Mouse (Mus musculus): ENCODE measurements around the gene Rxrb.
A peak's percentile ranks its signal among the peaks of the same experiment; 100 is the strongest.
"Not testable (repeated sequence)": the region's sequence is repeated elsewhere in the genome, so short reads cannot be mapped to it uniquely, and the experiment has no call there.

Rxrb gene

GRCm38 (mm10) chr17:34031465-34032173 lies at the start of gene Rxrb, which contains the start of gene Slc39a7:
Gene Rxrb, plus strand, starts transcription at chr17:34031812.
Gene Slc39a7, minus strand, starts transcription at chr17:34031682.
- DNase-seq (ENCODE audit: low spot score in 2 of 2) = peak; percentile 90 to 97

- peak in 1 of 2 experiments; percentile 54 for DNase-seq (ENCODE audit: low spot score in 2 of 2)
Measured at GRCm38 (mm10) chr17:33982136-33982535, 49.5 kb upstream of the Rxrb start.

- no peak for DNase-seq (ENCODE audit: low spot score in 2 of 2)
Measured at GRCm38 (mm10) chr17:33991788-33992664, 39.6 kb upstream of the Rxrb start.

GRCm38 (mm10) chr17:33994959-33995358 lies 36.7 kb upstream of the Rxrb start:
- DNase-seq (ENCODE audit: low spot score in 2 of 2) = no peak

GRCm38 (mm10) chr17:33995651-33996050 lies 36.0 kb upstream of the Rxrb start:
- DNase-seq (ENCODE audit: low spot score in 2 of 2) = no peak

- not testable (repeated sequence) for DNase-seq (ENCODE audit: low spot score in 2 of 2)
Measured at GRCm38 (mm10) chr17:33997025-33997424, 34.6 kb upstream of the Rxrb start.

GRCm38 (mm10) chr17:33998697-33999096 lies 32.9 kb upstream of the Rxrb start:
- not testable (repeated sequence) for DNase-seq (ENCODE audit: low spot score in 2 of 2)

- no peak for DNase-seq (ENCODE audit: low spot score in 2 of 2)
Measured at GRCm38 (mm10) chr17:33999341-34000149, 32.1 kb upstream of the Rxrb start.

GRCm38 (mm10) chr17:34000150-34000537 lies 31.5 kb upstream of the Rxrb start, which contains the start of gene H2-K1:
Gene H2-K1, minus strand, starts transcription at chr17:34000347.
- DNase-seq (ENCODE audit: low spot score in 2 of 2) = peak; percentile 40 to 47

GRCm38 (mm10) chr17:34000796-34001195 lies 30.8 kb upstream of the Rxrb start:
- DNase-seq (ENCODE audit: low spot score in 2 of 2) = not testable (repeated sequence)

GRCm38 (mm10) chr17:34003426-34003825 lies 28.2 kb upstream of the Rxrb start:
- DNase-seq (ENCODE audit: low spot score in 2 of 2) = peak in 1 of 2 experiments; percentile 15

- no peak for DNase-seq (ENCODE audit: low spot score in 2 of 2)
Measured at GRCm38 (mm10) chr17:34006570-34006969, 25.0 kb upstream of the Rxrb start.

- no peak for DNase-seq (ENCODE audit: low spot score in 2 of 2)
Measured at GRCm38 (mm10) chr17:34010156-34010555, 21.5 kb upstream of the Rxrb start.

GRCm38 (mm10) chr17:34013436-34013835 lies 18.2 kb upstream of the Rxrb start:
- DNase-seq (ENCODE audit: low spot score in 2 of 2) = no peak

GRCm38 (mm10) chr17:34021539-34022413 lies 9.8 kb upstream of the Rxrb start:
- DNase-seq (ENCODE audit: low spot score in 2 of 2) = no peak

GRCm38 (mm10) chr17:34022414-34022783 lies 9.2 kb upstream of the Rxrb start:
- no peak for DNase-seq (ENCODE audit: low spot score in 2 of 2)

GRCm38 (mm10) chr17:34022987-34023386 lies 8.6 kb upstream of the Rxrb start:
- DNase-seq (ENCODE audit: low spot score in 2 of 2) = no peak

- DNase-seq (ENCODE audit: low spot score in 2 of 2) = no peak
Measured at GRCm38 (mm10) chr17:34023678-34024077, 7.9 kb upstream of the Rxrb start.

- peak; percentile 78 to 84 for DNase-seq (ENCODE audit: low spot score in 2 of 2)
Measured at GRCm38 (mm10) chr17:34024317-34024821, 7.2 kb upstream of the Rxrb start, which contains the start of gene Ring1. Gene Ring1, minus strand, starts transcription at chr17:34024680.

Measured in frontal cortex, postnatal 25 days (tissue).